Mouse (Mus musculus): ENCODE measurements around the gene Astn2.

DNA sequence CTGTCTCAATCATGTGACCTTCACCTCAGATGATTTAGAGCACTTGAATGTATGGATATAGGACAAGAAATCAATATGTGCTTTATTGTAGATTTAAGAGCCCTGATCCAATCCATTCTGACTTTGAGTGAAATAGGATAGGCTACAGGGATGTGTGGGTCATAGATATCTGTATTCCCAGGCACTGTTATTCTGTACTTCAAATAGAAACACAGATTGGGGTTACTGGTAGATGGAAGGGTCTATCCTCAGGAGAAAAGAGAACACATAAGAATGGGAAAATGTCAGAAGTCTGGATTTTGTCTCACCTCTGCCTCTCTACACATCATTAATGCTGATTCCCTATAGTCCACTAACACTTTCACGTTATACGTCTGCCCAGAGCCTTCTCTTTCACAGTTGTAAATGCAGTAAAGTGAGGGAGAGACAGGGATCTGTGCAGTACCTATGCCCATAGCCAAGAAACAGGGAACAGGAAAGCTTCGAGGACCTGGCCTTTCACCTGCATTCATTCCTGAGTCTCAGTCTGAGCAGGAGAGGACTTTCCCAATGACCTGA lies 981.3 kb downstream of the Astn2 start:
- TF ChIP-seq CTCF (IDR thresholded peaks at IDR 0.05; ENCODE audit: control insufficient read depth, insufficient read depth, insufficient read length) (no peak), CEBPB (IDR thresholded peaks at IDR 0.05; ENCODE audit: low read depth) (no peak)
